Comparison of ENCODE assay signal across 9 mouse cellular contexts in the genomic region with DNA sequence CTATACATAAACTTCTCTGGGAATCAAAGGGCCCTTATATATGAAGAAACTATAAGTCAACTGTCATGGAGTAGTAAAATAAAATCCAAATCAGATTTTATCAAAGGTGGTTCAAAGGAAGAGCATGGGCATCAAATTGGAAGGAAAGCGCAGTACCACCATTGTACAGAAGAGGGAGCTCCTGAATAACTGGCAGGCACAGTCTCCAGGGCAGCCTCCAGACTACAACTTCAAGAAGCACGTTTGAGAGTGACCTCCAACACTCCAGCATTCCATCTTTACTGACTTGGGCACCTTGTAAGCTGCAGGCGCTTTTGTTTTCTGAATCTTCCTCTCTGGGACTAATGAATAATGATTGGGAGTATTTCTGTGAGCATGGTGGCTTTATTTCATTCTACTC. TPM values are rescaled to one million over a fixed set of nuclear protein-coding genes. Genes with fewer than 3 reads are reported as not detected.
DNase-seq lines count a peak whose midpoint lies in the region; ATAC-seq and TF ChIP-seq lines count a peak whose summit lies in the region.
"Had no signal": no experiment of that assay in that cellular context is flagged by ENCODE, and none has a peak within 500 bp of the region (broad histone marks: within the 10 kb centered on the region; RNA-seq: fewer than 3 reads in every experiment).

No protein-coding gene starts in this region.

- H3K4me1 ChIP-seq in kidney, postnatal 0 days (replicated peaks; ENCODE audit: insufficient read depth, low read length): no peaks in the 10 kb centered on the region
- no peaks in the 10 kb centered on the region for H3K4me1 ChIP-seq in liver, embryonic 14.5 days (replicated peaks; ENCODE audit: control insufficient read depth in 2 of 2, insufficient read depth in 2 of 2, low read length in 1 of 2)
- H3K4me1 ChIP-seq: limb, embryonic 12.5 days had no signal

- TF ChIP-seq EP300 in liver, embryonic 14.5 days (IDR thresholded peaks at IDR 0.05; ENCODE audit: low read depth): no peak

- no peak overlapping the region for H3K9ac ChIP-seq in kidney, postnatal 0 days (ENCODE audit: low read depth, low read length)
- H3K9ac ChIP-seq in liver, embryonic 14.5 days (replicated peaks): no peak overlapping the region
- H3K9ac ChIP-seq: limb, embryonic 12.5 days had no signal

- H3K36me3 ChIP-seq in kidney, postnatal 0 days (ENCODE audit: insufficient read depth, low read length): no peaks in the 10 kb centered on the region
- no peaks in the 10 kb centered on the region for H3K36me3 ChIP-seq in liver, embryonic 14.5 days (replicated peaks; ENCODE audit: control insufficient read depth, insufficient read depth, low read depth)
- H3K36me3 ChIP-seq: limb, embryonic 12.5 days had no signal

- H3K27ac ChIP-seq in kidney, postnatal 0 days: no peak overlapping the region
- no peak overlapping the region for H3K27ac ChIP-seq in liver, embryonic 14.5 days
- H3K27ac ChIP-seq: limb, embryonic 12.5 days had no signal

- peak; percentile 98 for TF ChIP-seq CTCF in kidney, postnatal 0 days (IDR thresholded peaks at IDR 0.05; ENCODE audit: low read depth)
- peak; percentile 75 for TF ChIP-seq CTCF in liver, embryonic 14.5 days (IDR thresholded peaks at IDR 0.05; ENCODE audit: low read depth)

- 3% methylated on average over 3 of the region's 3 CpGs for WGBS in kidney, postnatal 0 days
- WGBS in liver, embryonic 14.5 days (ENCODE audit: insufficient replicate concordance): 5% methylated on average over 3 of the region's 3 CpGs

- ATAC-seq in kidney, postnatal 0 days (replicated peaks; ENCODE audit: low FRiP score, low read depth): no peak
- ATAC-seq in liver, embryonic 14.5 days (ENCODE audit: insufficient read depth): no peak
- no peak for ATAC-seq in megakaryocyte, adult 5-6 weeks (ENCODE audit: poor library complexity, severe bottlenecking)

- no peaks in the 10 kb centered on the region for H3K27me3 ChIP-seq in kidney, postnatal 0 days (ENCODE audit: insufficient read depth, low read length)
- no peaks in the 10 kb centered on the region for H3K27me3 ChIP-seq in liver, embryonic 14.5 days (ENCODE audit: control insufficient read depth, insufficient read depth, low read length)

- no peak overlapping the region for H3K4me3 ChIP-seq in kidney, postnatal 0 days (replicated peaks; ENCODE audit: low read depth, low read length)
- H3K4me3 ChIP-seq in liver, embryonic 14.5 days (ENCODE audit: insufficient read depth in 1 of 2, low read depth in 2 of 2, low read length in 2 of 2): no peak overlapping the region
- H3K4me3 ChIP-seq: limb, embryonic 12.5 days had no signal

- peak; percentile 5 to 6 for DNase-seq in B cell, adult 2 months
- DNase-seq in Muller cell, postnatal 12 days (ENCODE audit: inconsistent ontology term): peak; percentile 25
- peak; percentile 76 for DNase-seq in cerebellum, adult 8-10 months
- DNase-seq in frontal cortex, postnatal 25 days (ENCODE audit: low spot score in 2 of 2): peak; percentile 43 to 82
- peak; percentile 88 for DNase-seq in kidney, postnatal 0 days (ENCODE audit: low spot score)
- peak; percentile 4 to 11 (median 9) for DNase-seq in liver, embryonic 14.5 days (ENCODE audit: low read depth in 3 of 3, low spot score in 3 of 3)
- DNase-seq in retina, embryonic 14.5 days (ENCODE audit: low spot score): peak; percentile 89

- H3K4me2 ChIP-seq in kidney, postnatal 0 days (ENCODE audit: low read length): no peak overlapping the region
- H3K4me2 ChIP-seq in liver, embryonic 14.5 days (ENCODE audit: low read depth): no peak overlapping the region
- H3K4me2 ChIP-seq: limb, embryonic 12.5 days had no signal

- H3K9me3 ChIP-seq in kidney, postnatal 0 days (replicated peaks; ENCODE audit: low read length): no peaks in the 10 kb centered on the region
- H3K9me3 ChIP-seq in liver, embryonic 14.5 days (ENCODE audit: control insufficient read depth, low read length): no peaks in the 10 kb centered on the region
- H3K9me3 ChIP-seq: limb, embryonic 12.5 days had no signal

RNA-seq across cellular contexts. Expression of gene Arhgap44, which starts 34.5 kb away (rescaled TPM):
- 6.3 and 8.0 TPM in 2 replicates for polyA plus RNA-seq in kidney, postnatal 0 days (2015; fragmentation: Nextera tagmentation; extraction: Ambion mirVana)
- polyA plus RNA-seq in liver, embryonic 14.5 days (2012; rRNA removed): 0.44 and 0.51 TPM in 2 replicates
- polyA plus RNA-seq in liver, embryonic 14.5 days (2014; fragmentation: Nextera tagmentation; extraction: Ambion mirVana): 0.55 and 0.59 TPM in 2 replicates
- not detected in 2 replicates for total RNA-seq in megakaryocyte, adult 5-6 weeks (2015)
- not detected in 2 replicates for total RNA-seq in megakaryocyte, adult 5-6 weeks (2017)

RNA-seq across cellular contexts. Expression of gene 1700086D15Rik, which starts 37.6 kb away (rescaled TPM):
- not detected in 2 replicates for polyA plus RNA-seq in kidney, postnatal 0 days (2015; fragmentation: Nextera tagmentation; extraction: Ambion mirVana)
- polyA plus RNA-seq in liver, embryonic 14.5 days (2012; rRNA removed): not detected in 2 replicates
- not detected in 2 replicates for polyA plus RNA-seq in liver, embryonic 14.5 days (2014; fragmentation: Nextera tagmentation; extraction: Ambion mirVana)
- not detected in 2 replicates for total RNA-seq in megakaryocyte, adult 5-6 weeks (2015)
- total RNA-seq in megakaryocyte, adult 5-6 weeks (2017): not detected in 2 replicates
- polyA plus RNA-seq: limb, embryonic 12.5 days had no signal

Comparison
In these comparisons a context has a peak if more than half of its experiments do, and no peak if none do; other contexts are left out.
1. DNase-seq: peak in every context shown above with its lines; median percentile 89 in retina, embryonic 14.5 days; 88 in kidney, postnatal 0 days; 76 in cerebellum, adult 8-10 months; 62 in frontal cortex, postnatal 25 days; 25 in Muller cell, postnatal 12 days; 9 in liver, embryonic 14.5 days; 6 in B cell, adult 2 months.